Mouse (Mus musculus) cerebellum, adult 11-12 months (tissue): ENCODE data around the gene Lrrc27.

Experiments
- DNase-seq: peaks from one replicate; pipeline ENCODE4 v3.0.0; 2022

Lrrc27 gene

GRCm38 (mm10) chr7:139246931-139247880 is 34.4 kb downstream of the Lrrc27 start:
- peak; percentile 52 for DNase-seq

- peak; percentile 76 for DNase-seq
These were observed 35.3 kb downstream of the Lrrc27 start, which contains the start of gene Pwwp2b for GRCm38 (mm10) chr7:139247881-139248614. Gene Pwwp2b, plus strand, starts transcription at chr7:139248482.

- no peak for DNase-seq
These were observed 36.0 kb downstream of the Lrrc27 start for GRCm38 (mm10) chr7:139248615-139249405.

- DNase-seq, result no peak
These were observed 36.8 kb downstream of the Lrrc27 start for GRCm38 (mm10) chr7:139249406-139250210.

GRCm38 (mm10) chr7:139251881-139252301 is 39.1 kb downstream of the Lrrc27 start:
- DNase-seq, result no peak

- DNase-seq, result no peak
These were observed 39.8 kb downstream of the Lrrc27 start for GRCm38 (mm10) chr7:139252566-139252965.

GRCm38 (mm10) chr7:139252986-139253385 is 40.2 kb downstream of the Lrrc27 start:
- no peak for DNase-seq

GRCm38 (mm10) chr7:139253462-139253861 is 40.7 kb downstream of the Lrrc27 start:
- DNase-seq, result no peak

- DNase-seq, result no peak
These were observed 41.8 kb downstream of the Lrrc27 start for GRCm38 (mm10) chr7:139254626-139255025.

GRCm38 (mm10) chr7:139257752-139258542 is 45.2 kb downstream of the Lrrc27 start:
- no peak for DNase-seq

GRCm38 (mm10) chr7:139264337-139264736 is 51.5 kb downstream of the Lrrc27 start:
- DNase-seq, result no peak

GRCm38 (mm10) chr7:139265634-139266033 is 52.8 kb downstream of the Lrrc27 start:
- no peak for DNase-seq

- peak; percentile 81 for DNase-seq
These were observed 53.6 kb downstream of the Lrrc27 start for GRCm38 (mm10) chr7:139266431-139266830.

- DNase-seq, result no peak
These were observed 54.4 kb downstream of the Lrrc27 start for GRCm38 (mm10) chr7:139266886-139267870.

- DNase-seq, result no peak
These were observed 58.0 kb downstream of the Lrrc27 start for GRCm38 (mm10) chr7:139270738-139271137.

GRCm38 (mm10) chr7:139271871-139272270 is 59.1 kb downstream of the Lrrc27 start:
- DNase-seq, result no peak

- DNase-seq, result no peak
These were observed 60.0 kb downstream of the Lrrc27 start for GRCm38 (mm10) chr7:139272639-139273396.

GRCm38 (mm10) chr7:139273397-139273719 is 60.6 kb downstream of the Lrrc27 start:
- no peak for DNase-seq

GRCm38 (mm10) chr7:139275586-139275985 is 62.8 kb downstream of the Lrrc27 start:
- DNase-seq, result no peak
